Mouse (Mus musculus) cerebellum, adult 2 months (tissue): ENCODE data around the gene Asap2. TPM values are rescaled to one million over a fixed set of nuclear protein-coding genes. Genes with fewer than 3 reads are reported as not detected.
A peak's percentile ranks its signal among the peaks of the same experiment; 100 is the strongest.

Experiments used
- DNase-seq, 2 experiments: peaks; one replicate each; pipeline ENCODE4 v3.0.0; 2021
- H3K27ac ChIP-seq: fragments of 200-500 bp; 2 replicates; pipeline ENCODE4 v1.5.1; 2012; ENCODE audit warnings: low read length, control low read depth, inconsistent platforms; ENCODE audit not compliant: insufficient read depth
- H3K27me3 ChIP-seq: fragments of 200-500 bp; 2 replicates; pipeline ENCODE4 v1.6.1; 2012; ENCODE audit warnings: inconsistent platforms, mild to moderate bottlenecking, low read length, moderate library complexity; ENCODE audit not compliant: control insufficient read depth, insufficient read depth
- H3K4me1 ChIP-seq: fragments of 200-500 bp; 2 replicates; pipeline ENCODE4 v1.6.1; 2011; ENCODE audit warnings: low read length; ENCODE audit not compliant: control insufficient read depth, insufficient read depth
- H3K4me3 ChIP-seq: fragments of 200-500 bp; replicated peaks from 2 replicates; pipeline ENCODE3; 2011; ENCODE audit warnings: mild to moderate bottlenecking, low read depth, low read length, control low read depth; ENCODE audit not compliant: insufficient read depth
- CTCF ChIP-seq: fragments of 200-500 bp; IDR thresholded peaks from 2 replicates; pipeline ENCODE4 v1.5.1; 2011; ENCODE audit warnings: low read depth, mild to moderate bottlenecking, control low read depth, low read length, moderate library complexity, borderline replicate concordance; ENCODE audit not compliant: insufficient read depth
- POLR2A ChIP-seq: fragments of 200-500 bp; IDR thresholded peaks from 2 replicates; pipeline ENCODE4 v1.6.1; 2011; ENCODE audit warnings: low read length, control low read depth, borderline replicate concordance; ENCODE audit not compliant: insufficient read depth
- WGBS: fragments of 180-500 bp; shearing (Covaris S2); methylation state at CpG from one replicate; pipeline ENCODE4 v1.1.7; 2018; 5-methylcytosine and 5-hydroxymethylcytosine counted together
- polyA plus RNA-seq: library from polyadenylated mRNA; depleted of rRNA; stranded (reverse); fragments of >200 nt; gene quantifications from 2 replicates; pipeline ENCODE4 v1.2.3, GENCODE M21; 2012

Asap2 gene
- polyA plus RNA-seq, 1 experiment = 27.1 TPM

DNA sequence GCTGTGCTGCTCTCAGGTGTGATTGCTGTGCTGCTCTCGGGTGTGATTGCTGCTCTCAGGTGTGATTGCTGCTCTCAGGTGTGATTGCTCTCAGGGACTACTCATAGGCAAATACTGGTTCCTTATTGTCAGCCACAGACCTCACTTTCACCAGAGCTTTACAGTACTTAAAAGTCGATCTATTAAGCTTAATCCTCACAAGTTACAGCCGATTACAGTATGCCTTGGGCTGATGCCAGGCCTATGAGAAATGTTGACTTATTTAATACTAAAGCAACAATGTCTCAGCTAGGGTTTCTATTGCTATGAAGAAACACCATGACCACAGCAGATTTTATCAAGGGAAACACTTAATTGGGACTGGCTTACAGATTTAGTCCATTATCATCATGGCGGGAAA is 206.2 kb downstream of the Asap2 start:
- DNase-seq = no peak
- Histone ChIP-seq H3K4me3 (no peak overlapping the region), H3K4me1 (no peaks in the 10 kb centered on the region), H3K27ac (no peak overlapping the region), H3K27me3 (no peaks in the 10 kb centered on the region)
- TF ChIP-seq POLR2A (no peak), CTCF (no peak)
- 90% methylated on average over 4 of the region's 4 CpGs for WGBS

DNA sequence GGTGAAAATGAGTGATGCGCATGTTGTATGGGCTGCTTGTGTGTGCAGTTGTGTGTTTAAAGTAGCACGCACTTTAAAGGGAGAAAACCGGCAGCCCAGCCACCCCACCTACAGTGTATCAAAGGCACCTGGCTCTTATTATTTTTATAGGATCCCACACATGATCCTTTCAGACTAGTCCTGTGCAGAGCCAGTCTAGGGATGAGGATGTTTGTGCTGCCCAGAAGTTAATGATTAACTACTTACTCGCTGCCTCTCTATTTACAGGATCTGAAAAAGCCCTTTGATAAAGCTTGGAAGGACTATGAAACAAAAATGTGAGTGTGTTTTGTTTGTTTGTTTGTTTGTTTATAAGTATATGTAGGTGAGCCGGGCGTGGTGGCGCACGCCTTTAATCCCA is 210.4 kb downstream of the Asap2 start:
- no peak for DNase-seq
- 98% methylated on average over 8 of the region's 8 CpGs for WGBS

DNA sequence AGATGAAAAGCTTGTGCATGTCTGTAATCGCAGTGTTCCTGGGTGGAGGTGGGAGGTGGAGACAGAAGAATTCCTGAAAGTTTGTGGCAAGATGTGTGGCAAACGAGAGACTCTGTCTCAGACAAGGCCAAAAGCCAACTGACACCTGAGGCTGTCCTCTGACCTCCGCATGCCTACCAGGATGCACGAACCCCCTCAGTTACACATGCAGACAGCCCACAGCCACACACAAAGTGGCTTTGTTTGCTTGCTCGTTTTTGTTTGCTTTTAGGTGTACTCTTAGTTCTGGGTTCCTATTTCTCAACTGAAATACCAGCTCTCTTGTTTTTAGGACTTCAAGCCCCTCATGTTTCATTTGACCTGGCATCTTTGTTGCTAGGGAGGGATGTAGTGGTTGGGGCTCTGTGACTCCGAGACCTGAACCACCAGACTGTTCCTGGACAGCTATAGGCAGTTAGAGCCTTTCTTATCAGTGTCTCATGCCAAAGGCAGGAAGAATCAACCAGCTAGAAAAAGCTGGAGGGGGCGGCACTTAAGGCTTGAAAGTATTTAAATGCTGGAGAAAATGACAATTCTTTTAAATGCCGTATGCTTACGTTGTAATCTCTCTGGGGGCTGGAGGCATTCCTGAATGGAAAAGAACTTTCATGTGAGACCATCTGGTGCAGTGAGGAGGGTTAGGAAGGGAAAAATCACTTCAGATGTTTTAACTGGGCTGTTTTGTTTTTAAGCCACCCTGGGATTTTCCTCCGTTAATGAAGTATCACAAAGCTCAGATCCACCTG is 211.4 kb downstream of the Asap2 start:
- Histone ChIP-seq H3K4me3 (no peak overlapping the region), H3K27me3 (no peaks in the 10 kb centered on the region), H3K4me1 (no peaks in the 10 kb centered on the region), H3K27ac (no peak overlapping the region)
- no peak for DNase-seq
- TF ChIP-seq POLR2A = no peak
- no peak for TF ChIP-seq CTCF
- WGBS = 82% methylated on average over 10 of the region's 10 CpGs

More for the DNA sequence above, 210.4 kb downstream of the Asap2 start:
- no peak overlapping the region for H3K4me3 ChIP-seq
- no peak overlapping the region for H3K27ac ChIP-seq
- no peaks in the 10 kb centered on the region for H3K27me3 ChIP-seq
- TF ChIP-seq CTCF (no peak), POLR2A (no peak)
- H3K4me1 ChIP-seq = no peaks in the 10 kb centered on the region

GRCm38 (mm10) chr12:21204701-21205312 is 214.5 kb downstream of the Asap2 start:
- 35% methylated on average over 11 of the region's 11 CpGs for WGBS
- Histone ChIP-seq H3K27ac (no peak overlapping the region), H3K27me3 (no peaks in the 10 kb centered on the region), H3K4me1 (peaks cover 4% of the 10 kb centered on the region; the same call in 1 of the 2 replicates), H3K4me3 (no peak overlapping the region)
- TF ChIP-seq POLR2A (no peak), CTCF (no peak)
- DNase-seq = peak in 1 of 2 experiments; percentile 25

DNA sequence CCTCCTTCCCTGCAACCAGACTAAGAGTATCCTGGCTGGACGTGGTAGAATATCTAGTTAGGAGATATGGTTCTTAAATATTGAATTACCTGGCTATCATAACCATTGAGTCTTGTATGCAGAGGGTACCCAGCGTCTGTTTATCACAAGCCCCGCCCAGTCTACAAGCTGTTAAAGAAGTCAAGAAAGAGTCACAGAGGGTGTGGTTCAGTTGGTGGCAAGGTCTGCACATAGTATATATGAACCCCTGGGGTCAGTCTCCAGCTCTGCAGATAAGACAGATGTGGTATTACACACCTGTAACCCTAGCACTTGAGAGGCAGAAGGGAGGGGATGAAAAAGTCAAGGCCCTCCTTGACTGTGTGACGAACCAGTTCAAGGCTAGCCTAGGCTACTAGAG is 215.5 kb downstream of the Asap2 start:
- 96% methylated on average over 4 of the region's 4 CpGs for WGBS
- TF ChIP-seq CTCF (no peak), POLR2A (no peak)
- Histone ChIP-seq H3K27ac (no peak overlapping the region), H3K4me3 (no peak overlapping the region), H3K4me1 (peaks cover 4% of the 10 kb centered on the region; the same call in 1 of the 2 replicates), H3K27me3 (no peaks in the 10 kb centered on the region)
- DNase-seq = no peak

DNA sequence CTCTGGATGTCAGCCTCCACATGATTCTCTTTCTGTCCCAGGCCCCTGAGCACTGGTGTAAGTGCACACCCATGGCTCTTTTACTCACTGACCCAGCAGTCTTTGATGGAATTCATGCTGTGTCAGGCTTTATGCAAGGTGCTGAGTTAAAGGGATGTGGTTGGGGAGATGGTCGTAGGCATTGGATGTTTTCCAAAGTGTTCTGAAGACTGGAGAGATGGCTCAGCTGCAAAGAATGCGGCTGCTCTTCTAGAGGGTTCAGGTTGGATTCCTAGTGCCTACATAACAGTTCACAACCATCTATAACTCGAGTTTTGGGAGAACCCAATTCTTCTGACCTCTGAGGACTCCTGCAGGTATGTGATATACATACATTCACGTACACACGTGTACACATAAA is 217.2 kb downstream of the Asap2 start:
- no peaks in the 10 kb centered on the region for H3K27me3 ChIP-seq
- TF ChIP-seq CTCF (no peak), POLR2A (no peak)
- DNase-seq = no peak
- no peak overlapping the region for H3K4me3 ChIP-seq
- H3K4me1 ChIP-seq = peaks cover 4% of the 10 kb centered on the region; the same call in 1 of the 2 replicates
- 82% methylated on average over 5 of the region's 5 CpGs for WGBS
- H3K27ac ChIP-seq = no peak overlapping the region

DNA sequence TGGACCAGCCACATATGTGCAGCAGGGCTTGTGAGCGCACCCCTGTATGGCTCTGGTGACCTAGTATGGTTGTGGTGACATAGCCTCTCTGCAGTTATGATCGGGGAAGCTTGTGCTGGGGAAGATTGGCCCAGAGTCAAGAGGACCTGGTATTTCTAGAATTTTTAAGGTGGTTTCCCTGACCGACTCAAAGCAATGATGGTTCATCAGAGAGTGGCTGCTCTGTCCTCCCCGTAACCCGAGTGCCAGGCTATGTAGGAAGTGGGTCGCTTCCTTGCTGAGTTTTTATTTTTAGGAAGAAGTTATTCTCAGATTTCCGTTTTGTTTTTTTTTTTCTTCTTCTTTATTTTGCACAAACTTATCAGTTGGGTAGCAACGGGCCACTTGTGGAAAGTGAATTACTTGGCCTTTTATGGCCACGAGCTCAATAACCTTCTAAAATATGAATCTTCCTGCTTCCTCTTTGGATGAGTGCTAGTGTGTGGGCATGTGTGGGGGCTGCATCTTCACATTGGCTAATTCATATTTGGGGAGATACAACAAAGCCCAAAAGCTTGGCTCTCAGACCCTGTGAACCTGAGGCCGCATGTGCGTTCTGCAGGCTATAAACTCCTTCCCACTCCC is 218.0 kb downstream of the Asap2 start:
- TF ChIP-seq CTCF (no peak), POLR2A (no peak)
- Histone ChIP-seq H3K27me3 (no peaks in the 10 kb centered on the region), H3K4me3 (no peak overlapping the region), H3K4me1 (peaks cover 4% of the 10 kb centered on the region; the same call in 1 of the 2 replicates), H3K27ac (no peak overlapping the region)
- 87% methylated on average over 11 of the region's 11 CpGs for WGBS
- no peak for DNase-seq
